ENCODE assay signal across 10 mouse cellular contexts in genomic region chr2:120044101-120044603, GRCm38 (mm10). TPM values are rescaled to one million over a fixed set of nuclear protein-coding genes. Genes with fewer than 3 reads are reported as not detected.
DNase-seq lines count a peak whose midpoint lies in the region; ATAC-seq lines count a peak whose summit lies in the region.
"Had no signal": no experiment of that assay in that cellular context is flagged by ENCODE, and none has a peak within 500 bp of the region (broad histone marks: within the 10 kb centered on the region; RNA-seq: fewer than 3 reads in every experiment).

No protein-coding gene starts in this region.

- H3K9me3 ChIP-seq in liver, embryonic 12.5 days (replicated peaks): no peaks in the 10 kb centered on the region
- no peaks in the 10 kb centered on the region for H3K9me3 ChIP-seq in hindbrain, embryonic 12.5 days (replicated peaks)
- H3K9me3 ChIP-seq: neural tube, embryonic 12.5 days had no signal

- ATAC-seq in liver, embryonic 12.5 days: peak; percentile 38; the same call in 1 of the 2 replicates
- ATAC-seq in hindbrain, embryonic 12.5 days (ENCODE audit: low FRiP score): no peak

- H3K4me1 ChIP-seq in liver, embryonic 12.5 days: peaks cover 8% of the 10 kb centered on the region; the same call in 1 of the 2 replicates
- H3K4me1 ChIP-seq in hindbrain, embryonic 12.5 days: 0 out of 2 replicates have a peak, but pooled peaks cover 7% of the 10 kb centered on the region

- H3K27ac ChIP-seq in liver, embryonic 12.5 days: no peak overlapping the region
- no peak overlapping the region for H3K27ac ChIP-seq in hindbrain, embryonic 12.5 days
- H3K27ac ChIP-seq: neural tube, embryonic 12.5 days had no signal

- peaks cover 34% of the 10 kb centered on the region for H3K36me3 ChIP-seq in liver, embryonic 12.5 days
- peaks cover 34% of the 10 kb centered on the region for H3K36me3 ChIP-seq in hindbrain, embryonic 12.5 days

- DNase-seq in adrenal gland, adult 2 months: peak; percentile 30
- no peak for DNase-seq in adrenal gland, postnatal 25 days
- DNase-seq in ES-CJ7 (ENCODE audit: low read depth, low spot score): peak; percentile 80
- peak; percentile 65 to 68 for DNase-seq in frontal cortex, postnatal 36 days (ENCODE audit: low spot score in 2 of 2)
- no peak for DNase-seq in spleen, postnatal 36 days (ENCODE audit: low spot score in 2 of 2)
- no peak for DNase-seq in cerebellum, postnatal 4 days (ENCODE audit: low spot score in 2 of 2)
- DNase-seq: B cell, adult 2 months had no signal

- H3K9ac ChIP-seq in liver, embryonic 12.5 days: no peak overlapping the region
- H3K9ac ChIP-seq in hindbrain, embryonic 12.5 days: no peak overlapping the region
- H3K9ac ChIP-seq: neural tube, embryonic 12.5 days had no signal

- H3K27me3 ChIP-seq in liver, embryonic 12.5 days (replicated peaks): peaks cover 8% of the 10 kb centered on the region; the same call in 1 of the 2 replicates
- H3K27me3 ChIP-seq in hindbrain, embryonic 12.5 days: no peaks in the 10 kb centered on the region
- H3K27me3 ChIP-seq: neural tube, embryonic 12.5 days had no signal

- H3K4me2 ChIP-seq in liver, embryonic 12.5 days: no peak overlapping the region
- no peak overlapping the region for H3K4me2 ChIP-seq in hindbrain, embryonic 12.5 days (replicated peaks)
- H3K4me2 ChIP-seq: neural tube, embryonic 12.5 days had no signal

- 40% methylated on average over 4 of the region's 4 CpGs for WGBS in liver, embryonic 12.5 days (ENCODE audit: insufficient replicate concordance)
- 53% methylated on average over 4 of the region's 4 CpGs for WGBS in hindbrain, embryonic 12.5 days

- no peak overlapping the region for H3K4me3 ChIP-seq in liver, embryonic 12.5 days
- H3K4me3 ChIP-seq in hindbrain, embryonic 12.5 days: no peak overlapping the region
- H3K4me3 ChIP-seq: neural tube, embryonic 12.5 days had no signal

RNA-seq across cellular contexts. Expression of gene Pla2g4b, which starts 10.9 kb away (rescaled TPM):
- total RNA-seq in adrenal gland, adult 2 months (2021): 1 to 10 TPM; 1.4 to 2.2 TPM
- polyA plus RNA-seq in adrenal gland, adult 2 months (2012; rRNA removed): 10.0 and 10.2 TPM in 2 replicates
- total RNA-seq in adrenal gland, postnatal 25 days (2021): 2.7 and 3.9 TPM in 2 replicates
- polyA plus RNA-seq in liver, embryonic 12.5 days (2016; fragmentation: Nextera tagmentation; extraction: Ambion mirVana): 0.56 and 0.73 TPM in 2 replicates
- polyA plus RNA-seq in hindbrain, embryonic 12.5 days (2016; fragmentation: Nextera tagmentation; extraction: Ambion mirVana): 5.0 and 6.3 TPM in 2 replicates

RNA-seq across cellular contexts. Expression of gene Gm28042, which starts 16.9 kb away (rescaled TPM):
- under 1 TPM; 0.78 to 0.93 TPM for total RNA-seq in adrenal gland, adult 2 months (2021)
- 9.0 and 9.3 TPM in 2 replicates for polyA plus RNA-seq in adrenal gland, adult 2 months (2012; rRNA removed)
- total RNA-seq in adrenal gland, postnatal 25 days (2021): 2.6 and 2.8 TPM in 2 replicates
- 0.86 and 2.0 TPM in 2 replicates for polyA plus RNA-seq in liver, embryonic 12.5 days (2016; fragmentation: Nextera tagmentation; extraction: Ambion mirVana)
- 5.5 and 6.1 TPM in 2 replicates for polyA plus RNA-seq in hindbrain, embryonic 12.5 days (2016; fragmentation: Nextera tagmentation; extraction: Ambion mirVana)

RNA-seq across cellular contexts. Expression of gene Jmjd7, which starts 16.9 kb away (rescaled TPM):
- total RNA-seq in adrenal gland, adult 2 months (2021): 1 to 10 TPM; 5.9 to 7.6 TPM
- polyA plus RNA-seq in adrenal gland, adult 2 months (2012; rRNA removed): 7.1 and 7.9 TPM in 2 replicates
- 11.3 and 13.0 TPM in 2 replicates for total RNA-seq in adrenal gland, postnatal 25 days (2021)
- 8.5 and 9.7 TPM in 2 replicates for polyA plus RNA-seq in liver, embryonic 12.5 days (2016; fragmentation: Nextera tagmentation; extraction: Ambion mirVana)
- polyA plus RNA-seq in hindbrain, embryonic 12.5 days (2016; fragmentation: Nextera tagmentation; extraction: Ambion mirVana): 22.2 and 22.4 TPM in 2 replicates

Comparison
In these comparisons a context has a peak if more than half of its experiments do, and no peak if none do; other contexts are left out.
1. DNase-seq: peak in adrenal gland, adult 2 months (single experiment), ES-CJ7 (single experiment) and frontal cortex, postnatal 36 days (2 of 2); none in adrenal gland, postnatal 25 days (single experiment), spleen, postnatal 36 days (0 of 2) and cerebellum, postnatal 4 days (0 of 2).